Mouse (Mus musculus) cortical plate, adult 2 months (tissue): Measurements from ENCODE around the gene Plk3. TPM values are rescaled to one million over a fixed set of nuclear protein-coding genes. Genes with fewer than 3 reads are reported as not detected.
A peak's percentile ranks its signal among the peaks of the same experiment; 100 is the strongest.

Experiments used
- H3K27ac ChIP-seq: fragments of 200-500 bp; 2 replicates; pipeline ENCODE4 v1.5.1; 2012; ENCODE audit warnings: low read length, control low read depth, inconsistent platforms; ENCODE audit not compliant: insufficient read depth
- H3K4me1 ChIP-seq: fragments of 200-500 bp; 2 replicates; pipeline ENCODE4 v1.6.1; 2011; ENCODE audit warnings: low read length; ENCODE audit not compliant: control insufficient read depth, insufficient read depth
- H3K4me3 ChIP-seq: fragments of 200-500 bp; 2 replicates; pipeline ENCODE4 v1.5.1; 2011; ENCODE audit warnings: mild to moderate bottlenecking, low read length, control low read depth; ENCODE audit not compliant: insufficient read depth
- CTCF ChIP-seq: fragments of 200-500 bp; IDR thresholded peaks from 2 replicates; pipeline ENCODE4 v1.5.1; 2011; ENCODE audit warnings: mild to moderate bottlenecking, control low read depth, low read length; ENCODE audit not compliant: insufficient read depth; ENCODE audit errors: extremely low read depth
- POLR2A ChIP-seq: fragments of 200-500 bp; IDR thresholded peaks from 2 replicates; pipeline ENCODE4 v1.6.1; 2011; ENCODE audit warnings: mild to moderate bottlenecking, low read length, control low read depth; ENCODE audit not compliant: insufficient read depth; ENCODE audit errors: extremely low read depth
- polyA plus RNA-seq: library from polyadenylated mRNA; depleted of rRNA; stranded (reverse); fragments of >200 nt; gene quantifications from 2 replicates; pipeline ENCODE4 v1.2.3, GENCODE M21; 2012

The Plk3 gene
- polyA plus RNA-seq, 1 experiment, result 19.5 TPM

DNA sequence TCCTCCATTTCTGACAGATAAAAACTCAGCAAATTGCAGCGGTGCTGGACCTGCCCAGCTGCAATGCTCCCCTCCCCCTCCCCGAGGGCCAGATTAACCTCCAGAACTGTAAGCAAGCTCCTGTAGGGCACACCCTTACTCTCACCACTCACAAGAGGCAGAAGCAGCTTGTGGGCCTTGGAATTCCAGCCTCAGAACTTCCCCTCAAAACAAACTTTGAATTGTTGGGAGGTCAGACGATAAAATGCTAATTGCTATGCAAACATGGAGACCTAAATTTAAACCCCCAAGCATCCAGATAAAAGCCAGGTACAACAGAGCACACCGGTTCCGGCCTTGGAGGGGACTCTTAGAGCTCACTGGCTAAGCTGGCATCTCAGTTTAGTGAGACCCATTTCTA lies 19.0 kb upstream of the Plk3 start:
- TF ChIP-seq POLR2A (no peak), CTCF (no peak)
- Histone ChIP-seq H3K27ac (no peak overlapping the region), H3K4me1 (no peaks in the 10 kb centered on the region), H3K4me3 (no peak overlapping the region)

DNA sequence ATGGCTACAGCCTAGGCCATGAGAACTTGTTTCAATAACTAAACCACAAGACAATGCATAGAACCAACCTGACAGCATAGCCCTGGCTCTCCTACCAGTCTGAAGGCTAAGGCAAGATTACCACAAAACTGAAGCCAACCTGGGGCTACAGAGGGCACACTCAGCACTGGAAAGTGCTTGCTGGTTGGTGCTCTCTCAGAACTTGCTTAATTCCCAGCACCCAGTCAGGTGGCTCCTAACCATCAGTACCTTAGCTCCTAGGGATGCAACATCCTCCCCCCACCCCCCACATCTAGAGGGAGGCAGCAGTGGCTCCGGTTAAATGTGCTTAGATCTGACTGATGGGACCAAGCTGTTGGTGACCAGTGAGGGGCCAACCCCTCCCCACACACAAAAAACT lies 17.7 kb upstream of the Plk3 start:
- Histone ChIP-seq H3K4me3 (no peak overlapping the region), H3K27ac (no peak overlapping the region), H3K4me1 (no peaks in the 10 kb centered on the region)
- no peak for TF ChIP-seq POLR2A
- TF ChIP-seq CTCF, result no peak

DNA sequence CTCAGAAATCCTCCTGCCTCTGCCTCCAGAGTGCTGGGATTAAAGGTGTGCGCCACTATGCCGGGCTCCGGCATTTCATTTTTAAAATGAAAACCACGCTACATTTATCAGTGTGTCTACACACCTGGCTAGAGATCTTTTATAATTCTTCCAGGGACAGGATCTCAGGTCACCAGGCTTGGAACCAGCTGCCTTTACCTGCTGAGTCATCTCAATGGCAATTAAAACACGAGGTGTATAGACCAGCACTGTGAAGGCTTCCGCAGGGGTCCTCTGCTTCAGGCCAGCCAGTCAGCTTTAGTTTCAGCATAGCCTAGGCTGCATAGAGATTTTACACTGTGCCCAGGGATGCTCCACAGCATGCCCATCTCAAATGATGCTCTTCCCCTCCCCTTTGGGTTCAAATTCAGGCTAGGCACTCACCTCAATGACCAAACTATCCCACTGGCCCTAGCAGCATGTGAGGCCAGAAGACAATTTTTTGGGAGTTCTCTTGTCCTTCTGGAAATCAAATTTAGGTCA lies 16.5 kb upstream of the Plk3 start:
- no peaks in the 10 kb centered on the region for H3K4me1 ChIP-seq
- peak; percentile 8; the same call in 1 of the 2 replicates for TF ChIP-seq POLR2A
- TF ChIP-seq CTCF, result no peak
- H3K27ac ChIP-seq, result no peak overlapping the region

DNA sequence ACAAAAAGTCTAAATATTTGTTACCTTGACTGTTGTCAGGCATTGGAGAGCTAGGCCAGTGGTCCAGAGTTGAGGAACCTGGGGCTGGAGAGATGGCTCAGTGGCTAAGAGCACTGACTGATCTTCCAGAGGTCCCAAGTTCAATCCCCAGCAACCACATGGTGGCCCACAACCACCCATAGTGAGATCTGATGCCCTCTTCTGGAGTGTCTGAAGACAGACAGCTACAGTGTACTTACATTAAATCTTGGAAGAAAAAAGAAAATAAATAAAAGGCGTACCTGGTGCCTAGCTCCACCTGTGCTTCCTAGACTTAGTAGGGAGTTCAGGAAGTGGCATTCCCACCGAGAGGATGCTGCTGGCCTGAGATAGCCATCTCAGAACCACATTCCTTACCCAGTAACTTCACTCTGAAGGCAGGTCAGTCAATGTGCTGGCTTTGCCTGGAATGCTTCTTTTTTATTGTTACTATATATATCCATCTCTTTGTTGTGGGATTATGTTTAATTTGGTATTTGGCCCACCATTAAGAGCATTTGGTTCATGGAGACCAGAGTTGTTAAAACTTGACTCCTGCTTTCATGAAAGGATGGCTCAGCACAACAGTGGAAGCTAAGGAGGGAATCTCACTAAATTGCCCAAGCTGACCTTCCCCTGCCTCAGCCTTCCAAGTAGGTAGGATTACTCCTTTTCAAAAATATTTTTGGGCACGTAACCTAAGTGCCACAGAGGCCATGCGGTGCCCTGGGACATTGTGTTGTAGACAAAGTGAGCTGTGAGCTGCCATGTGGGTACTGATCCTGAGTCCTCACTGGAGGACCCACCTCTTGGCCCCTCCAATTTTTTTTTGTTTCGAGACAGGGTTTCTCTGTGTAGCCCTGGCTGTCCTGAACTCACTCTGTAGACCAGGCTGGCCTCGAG lies 15.8 kb upstream of the Plk3 start:
- Histone ChIP-seq H3K4me3 (no peak overlapping the region), H3K4me1 (no peaks in the 10 kb centered on the region), H3K27ac (no peak overlapping the region)
- TF ChIP-seq CTCF, result no peak
- 0 out of 2 replicates have a peak, but pooled peaks have one; percentile 16 for TF ChIP-seq POLR2A

More for the DNA sequence above, 16.5 kb upstream of the Plk3 start:
- H3K4me3 ChIP-seq, result no peak overlapping the region

DNA sequence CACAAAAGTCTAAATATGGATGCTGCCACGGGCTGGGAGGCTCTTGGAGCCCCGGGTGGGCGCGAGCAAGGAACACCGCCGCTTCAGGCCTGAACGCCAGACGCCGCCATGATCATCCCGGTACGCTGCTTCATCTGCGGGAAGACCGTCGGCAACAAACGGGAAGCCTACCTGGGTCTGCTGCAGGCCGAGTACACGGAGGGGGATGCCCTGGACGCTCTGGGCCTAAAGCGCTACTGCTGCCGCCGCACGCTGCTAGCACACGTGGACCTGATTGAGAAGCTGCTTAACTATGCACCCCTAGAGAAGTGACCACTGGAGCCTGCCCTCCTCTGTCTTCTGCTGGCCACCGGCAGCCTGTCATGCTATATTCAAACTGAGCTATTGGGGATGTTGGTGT lies 15.1 kb upstream of the Plk3 start:
- Histone ChIP-seq H3K4me1 (no peaks in the 10 kb centered on the region), H3K27ac (no peak overlapping the region), H3K4me3 (no peak overlapping the region)
- TF ChIP-seq POLR2A (no peak), CTCF (no peak)

DNA sequence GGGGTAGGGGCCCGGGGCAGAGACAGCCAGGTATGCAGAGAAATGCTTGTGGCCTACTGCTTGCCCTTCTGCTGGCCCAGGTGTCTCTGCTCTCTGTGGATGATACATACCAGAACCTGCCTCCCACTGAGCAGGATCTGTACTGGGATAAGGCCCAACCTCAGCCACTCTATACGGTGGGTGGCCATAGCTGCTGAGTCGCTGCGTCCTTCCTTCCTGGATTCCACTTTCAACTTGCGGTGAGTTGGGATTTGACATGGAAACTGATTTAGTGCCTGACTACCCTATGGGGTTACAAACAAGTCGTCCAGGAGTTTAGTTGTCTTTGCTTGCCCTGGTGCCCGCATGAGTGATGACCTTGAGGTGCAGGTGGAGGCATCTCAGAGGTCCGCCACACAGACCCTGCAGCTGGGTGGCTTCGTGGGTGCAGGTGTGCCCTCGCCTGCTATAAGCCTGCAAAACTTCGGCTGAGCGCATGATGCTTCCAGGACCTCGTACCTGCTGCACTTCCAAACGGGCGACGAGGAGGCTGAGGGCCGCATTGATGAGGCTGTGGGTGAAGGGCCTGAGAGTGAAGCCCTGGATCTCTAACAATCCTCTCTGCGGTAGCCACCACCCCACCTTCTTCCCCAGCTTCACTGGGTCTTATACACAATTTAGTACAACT lies 14.4 kb upstream of the Plk3 start:
- Histone ChIP-seq H3K4me1 (no peaks in the 10 kb centered on the region), H3K4me3 (no peak overlapping the region), H3K27ac (no peak overlapping the region)
- no peak for TF ChIP-seq CTCF
- TF ChIP-seq POLR2A, result no peak

DNA sequence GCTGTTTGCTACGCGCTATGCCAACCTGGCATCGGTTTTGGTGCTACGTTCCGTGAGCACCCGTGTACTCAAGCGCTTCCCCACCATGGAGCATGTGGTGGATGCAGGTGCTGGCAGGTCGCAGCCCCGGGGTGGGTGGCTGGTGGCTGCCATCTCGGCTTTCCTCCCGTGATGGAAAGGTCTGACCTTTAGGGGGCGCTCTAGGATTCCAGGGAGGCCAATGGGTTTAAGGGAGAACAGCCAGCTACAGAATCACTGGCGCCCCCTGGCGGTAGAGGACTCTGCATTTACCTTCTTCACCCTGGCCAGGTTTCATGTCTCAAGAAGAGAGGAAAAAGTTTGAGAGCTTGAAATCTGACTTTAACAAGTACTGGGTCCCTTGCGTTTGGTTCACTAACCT lies 12.4 kb upstream of the Plk3 start:
- Histone ChIP-seq H3K4me3 (no peak overlapping the region), H3K4me1 (no peaks in the 10 kb centered on the region), H3K27ac (no peak overlapping the region)
- TF ChIP-seq CTCF, result peak; percentile 64
- no peak for TF ChIP-seq POLR2A

DNA sequence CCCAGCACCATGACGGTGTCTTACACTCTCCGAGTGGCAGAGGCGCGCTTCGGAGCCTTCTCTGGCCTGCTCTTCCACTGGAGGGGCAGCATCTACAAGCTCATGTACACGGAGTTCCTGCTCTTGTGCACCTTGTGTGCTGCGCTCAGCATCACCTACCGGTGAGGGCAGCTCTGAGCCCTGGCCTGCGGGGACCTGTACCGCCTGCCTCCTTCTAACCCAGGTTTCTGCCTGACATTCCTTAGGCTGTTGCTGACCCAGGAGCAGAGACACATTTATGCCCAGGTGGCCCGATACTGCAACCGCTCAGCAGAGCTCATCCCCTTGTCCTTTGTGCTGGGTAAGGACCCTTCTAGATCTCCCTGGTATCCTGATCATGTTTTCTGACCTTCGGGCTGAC lies 11.5 kb upstream of the Plk3 start:
- TF ChIP-seq CTCF (no peak), POLR2A (no peak)
- H3K27ac ChIP-seq, result no peak overlapping the region
- no peak overlapping the region for H3K4me3 ChIP-seq
- no peaks in the 10 kb centered on the region for H3K4me1 ChIP-seq

DNA sequence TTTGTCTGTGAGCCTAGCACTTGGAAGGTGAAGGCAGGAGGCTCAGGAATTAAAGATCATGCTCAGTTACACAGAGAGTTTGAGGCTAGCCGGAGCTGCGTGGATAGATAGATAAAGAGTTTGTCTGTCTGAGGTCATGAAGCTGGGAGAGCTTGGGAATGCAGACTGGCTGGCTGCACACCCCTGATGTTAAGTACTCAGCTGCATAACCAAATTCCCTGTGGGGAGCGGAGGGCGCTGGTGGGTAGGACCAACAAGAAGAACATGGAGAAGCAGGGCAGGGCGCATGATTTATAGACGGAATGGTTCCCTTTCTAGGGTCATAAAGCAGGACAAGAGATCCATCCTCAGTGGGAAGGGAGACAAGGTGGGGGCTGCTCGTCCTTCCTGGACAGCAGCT lies 9.3 kb upstream of the Plk3 start:
- no peak for TF ChIP-seq CTCF
- no peak for TF ChIP-seq POLR2A
- Histone ChIP-seq H3K4me3 (no peak overlapping the region), H3K27ac (no peak overlapping the region), H3K4me1 (no peaks in the 10 kb centered on the region)

DNA sequence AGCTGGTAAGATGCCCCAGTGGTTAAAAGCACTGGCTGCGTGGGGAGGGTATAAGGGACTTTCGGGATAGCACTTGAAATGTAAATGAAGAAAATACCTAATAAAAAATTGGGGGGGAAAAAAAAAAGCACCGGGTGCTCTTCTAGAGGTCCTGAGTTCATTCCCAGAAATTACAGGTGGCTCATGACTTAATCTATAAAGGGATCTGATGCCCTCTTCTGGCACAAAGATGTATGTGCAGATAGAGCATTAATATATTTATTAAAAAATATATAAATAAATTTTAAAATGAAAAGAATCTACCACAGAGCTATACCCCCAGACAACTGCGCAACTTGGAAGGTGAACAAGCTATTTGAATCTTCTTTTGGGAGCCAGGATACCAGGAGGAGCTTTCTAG lies 6.8 kb upstream of the Plk3 start:
- no peaks in the 10 kb centered on the region for H3K4me1 ChIP-seq
- H3K27ac ChIP-seq, result no peak overlapping the region
- TF ChIP-seq CTCF, result no peak
- TF ChIP-seq POLR2A, result no peak
- no peak overlapping the region for H3K4me3 ChIP-seq
